Mouse (Mus musculus) limb, embryonic 14.5 days (tissue): Measurements from ENCODE around the gene D430042O09Rik. TPM values are rescaled to one million over a fixed set of nuclear protein-coding genes. Genes with fewer than 3 reads are reported as not detected.

Experiments used
- ATAC-seq: fragments of 200-750 bp; cut with Nextera tagmentation; 2 replicates; pipeline ENCODE4 v1.8.0; 2017; ENCODE audit warnings: low read depth, moderate number of reproducible peaks, moderate TSS enrichment; ENCODE audit not compliant: low FRiP score
- DNase-seq: peaks from one replicate; pipeline ENCODE4 v3.0.0-alpha.2; 2015; ENCODE audit warnings: low spot score
- H3K27ac ChIP-seq: fragments of 300-500 bp; sonication (generic); replicated peaks from 2 replicates; pipeline ENCODE4 v1.5.1; 2014; ENCODE audit warnings: low read depth, mild to moderate bottlenecking, low read length, moderate library complexity, mixed read lengths
- H3K27me3 ChIP-seq: fragments of 300-500 bp; sonication (generic); 2 replicates; pipeline ENCODE4 v1.6.1; 2014; ENCODE audit warnings: low read length, mixed read lengths; ENCODE audit not compliant: control insufficient read depth, insufficient read depth
- H3K36me3 ChIP-seq: fragments of 300-500 bp; sonication (generic); 2 replicates; pipeline ENCODE4 v1.6.1; 2014; ENCODE audit warnings: mild to moderate bottlenecking, low read length, moderate library complexity, mixed read lengths; ENCODE audit not compliant: control insufficient read depth, insufficient read depth
- H3K4me1 ChIP-seq: fragments of 300-500 bp; sonication (generic); 2 replicates; pipeline ENCODE4 v1.6.1; 2014; ENCODE audit warnings: antibody characterized with exemption, low read length, mixed read lengths; ENCODE audit not compliant: control insufficient read depth, insufficient read depth
- H3K4me2 ChIP-seq: fragments of 300-500 bp; sonication (generic); replicated peaks from 2 replicates; pipeline ENCODE4 v1.6.1; 2014; ENCODE audit warnings: low read depth, mild to moderate bottlenecking, low read length, moderate library complexity; ENCODE audit not compliant: severe bottlenecking
- H3K4me3 ChIP-seq: fragments of 300-500 bp; sonication (generic); replicated peaks from 2 replicates; pipeline ENCODE4 v1.5.1; 2014; ENCODE audit warnings: low read length
- H3K9ac ChIP-seq: fragments of 300-500 bp; sonication (generic); 2 replicates; pipeline ENCODE4 v1.6.1; 2014; ENCODE audit warnings: mild to moderate bottlenecking, low read depth, low read length, moderate library complexity; ENCODE audit not compliant: severe bottlenecking
- H3K9me3 ChIP-seq: fragments of 300-500 bp; sonication (generic); 2 replicates; pipeline ENCODE4 v1.6.1; 2016; ENCODE audit warnings: low read length; ENCODE audit not compliant: control insufficient read depth
- POLR2A ChIP-seq: fragments of 200-500 bp; IDR thresholded peaks from 2 replicates; pipeline ENCODE4 v1.8.0; 2012; ENCODE audit warnings: inconsistent platforms, mild to moderate bottlenecking, moderate library complexity, borderline replicate concordance; ENCODE audit not compliant: insufficient read depth, insufficient read length; ENCODE audit errors: extremely low read depth
- WGBS: fragments of 180-500 bp; shearing (Covaris S2); extraction: QIAGEN DNeasy Blood & Tissue Kit; methylation state at CpG from one replicate; pipeline ENCODE4 v1.1.7; 2014; 5-methylcytosine and 5-hydroxymethylcytosine counted together
- polyA plus RNA-seq, 2 experiments: library from polyadenylated mRNA; depleted of rRNA in 1 of 2; stranded (reverse) in 1 of 2; unstranded in 1 of 2; fragments of >200 nt; fragmentation: Nextera tagmentation in 1 of 2; extraction: Ambion mirVana in 1 of 2; gene quantifications; 2 replicates each; pipeline versions ENCODE4 v1.2.1 to v1.2.3; 2012 to 2014

Gene D430042O09Rik
- polyA plus RNA-seq, 2 experiments = 8.8 to 18.9 TPM

GRCm38 (mm10) chr7:125826425-125826824 lies 118.7 kb downstream of the D430042O09Rik start:
- TF ChIP-seq POLR2A = no peak
- Histone ChIP-seq H3K4me3 (no peak overlapping the region), H3K27me3 (no peaks in the 10 kb centered on the region), H3K9ac (no peak overlapping the region), H3K4me1 (peaks cover 27% of the 10 kb centered on the region), H3K27ac (no peak overlapping the region), H3K4me2 (no peak overlapping the region), H3K9me3 (no peaks in the 10 kb centered on the region), H3K36me3 (no peaks in the 10 kb centered on the region; the same call in none of the 2 replicates)
- no peak for ATAC-seq
- DNase-seq = no peak
- WGBS = 63% methylated on average over 2 of the region's 2 CpGs

GRCm38 (mm10) chr7:125826887-125827286 lies 119.2 kb downstream of the D430042O09Rik start:
- Histone ChIP-seq H3K27ac (no peak overlapping the region), H3K4me3 (no peak overlapping the region), H3K9me3 (no peaks in the 10 kb centered on the region), H3K27me3 (no peaks in the 10 kb centered on the region), H3K9ac (no peak overlapping the region), H3K4me2 (no peak overlapping the region), H3K4me1 (peaks cover 27% of the 10 kb centered on the region), H3K36me3 (no peaks in the 10 kb centered on the region; the same call in none of the 2 replicates)
- 66% methylated on average over 3 of the region's 3 CpGs for WGBS
- DNase-seq (no peak), ATAC-seq (no peak)
- no peak for TF ChIP-seq POLR2A

GRCm38 (mm10) chr7:125827420-125827819 lies 119.7 kb downstream of the D430042O09Rik start:
- 38% methylated on average over 9 of the region's 9 CpGs for WGBS
- H3K9me3 ChIP-seq = no peaks in the 10 kb centered on the region
- ATAC-seq (peak; percentile 44; the same call in 1 of the 2 replicates), DNase-seq (no peak)
- H3K36me3 ChIP-seq = no peaks in the 10 kb centered on the region; the same call in none of the 2 replicates
- no peak overlapping the region for H3K4me3 ChIP-seq
- no peaks in the 10 kb centered on the region for H3K27me3 ChIP-seq
- H3K4me2 ChIP-seq = no peak overlapping the region
- H3K27ac ChIP-seq = no peak overlapping the region; the same call in 1 of the 2 replicates
- peaks cover 31% of the 10 kb centered on the region for H3K4me1 ChIP-seq
- TF ChIP-seq POLR2A = no peak
- no peak overlapping the region for H3K9ac ChIP-seq

- no peak overlapping the region for H3K27ac ChIP-seq
- 53% methylated on average over 5 of the region's 5 CpGs for WGBS
- H3K4me3 ChIP-seq = no peak overlapping the region
These were observed 120.9 kb downstream of the D430042O09Rik start for GRCm38 (mm10) chr7:125828561-125828960.

GRCm38 (mm10) chr7:125829121-125829666 lies 121.5 kb downstream of the D430042O09Rik start:
- 33% methylated on average over 3 of the region's 3 CpGs for WGBS
- no peak overlapping the region for H3K4me2 ChIP-seq
- peaks cover 40% of the 10 kb centered on the region for H3K4me1 ChIP-seq
- no peak overlapping the region for H3K9ac ChIP-seq
- no peaks in the 10 kb centered on the region; the same call in none of the 2 replicates for H3K36me3 ChIP-seq
- DNase-seq = peak; percentile 28
- no peak overlapping the region for H3K4me3 ChIP-seq
- H3K27ac ChIP-seq = peak overlapping the region; percentile 13; the same call in 1 of the 2 replicates
- H3K27me3 ChIP-seq = no peaks in the 10 kb centered on the region
- no peaks in the 10 kb centered on the region for H3K9me3 ChIP-seq
- no peak for TF ChIP-seq POLR2A
- no peak for ATAC-seq

More at GRCm38 (mm10) chr7:125828561-125828960, 120.9 kb downstream of the D430042O09Rik start:
- no peak for TF ChIP-seq POLR2A
- ATAC-seq (no peak), DNase-seq (no peak)
- Histone ChIP-seq H3K4me2 (no peak overlapping the region), H3K27me3 (no peaks in the 10 kb centered on the region), H3K9ac (no peak overlapping the region), H3K4me1 (peaks cover 40% of the 10 kb centered on the region), H3K36me3 (no peaks in the 10 kb centered on the region; the same call in none of the 2 replicates), H3K9me3 (no peaks in the 10 kb centered on the region)
